Mouse (Mus musculus) cortical plate, adult 2 months (tissue): ENCODE data around the gene 4930590J08Rik. TPM values are rescaled to one million over a fixed set of nuclear protein-coding genes. Genes with fewer than 3 reads are reported as not detected.
"Not testable (repeated sequence)": the region's sequence is repeated elsewhere in the genome, so short reads cannot be mapped to it uniquely, and the experiment has no call there.

ENCODE experiments used
- H3K27ac ChIP-seq: fragments of 200-500 bp; 2 replicates; pipeline ENCODE4 v1.5.1; 2012; ENCODE audit warnings: low read length, control low read depth, inconsistent platforms; ENCODE audit not compliant: insufficient read depth
- H3K4me1 ChIP-seq: fragments of 200-500 bp; 2 replicates; pipeline ENCODE4 v1.6.1; 2011; ENCODE audit warnings: low read length; ENCODE audit not compliant: control insufficient read depth, insufficient read depth
- H3K4me3 ChIP-seq: fragments of 200-500 bp; 2 replicates; pipeline ENCODE4 v1.5.1; 2011; ENCODE audit warnings: mild to moderate bottlenecking, low read length, control low read depth; ENCODE audit not compliant: insufficient read depth
- CTCF ChIP-seq: fragments of 200-500 bp; IDR thresholded peaks from 2 replicates; pipeline ENCODE4 v1.5.1; 2011; ENCODE audit warnings: mild to moderate bottlenecking, control low read depth, low read length; ENCODE audit not compliant: insufficient read depth; ENCODE audit errors: extremely low read depth
- POLR2A ChIP-seq: fragments of 200-500 bp; IDR thresholded peaks from 2 replicates; pipeline ENCODE4 v1.6.1; 2011; ENCODE audit warnings: mild to moderate bottlenecking, low read length, control low read depth; ENCODE audit not compliant: insufficient read depth; ENCODE audit errors: extremely low read depth
- polyA plus RNA-seq: library from polyadenylated mRNA; depleted of rRNA; stranded (reverse); fragments of >200 nt; gene quantifications from 2 replicates; pipeline ENCODE4 v1.2.3, GENCODE M21; 2012

The 4930590J08Rik gene
- polyA plus RNA-seq, 1 experiment: 2.2 TPM

DNA sequence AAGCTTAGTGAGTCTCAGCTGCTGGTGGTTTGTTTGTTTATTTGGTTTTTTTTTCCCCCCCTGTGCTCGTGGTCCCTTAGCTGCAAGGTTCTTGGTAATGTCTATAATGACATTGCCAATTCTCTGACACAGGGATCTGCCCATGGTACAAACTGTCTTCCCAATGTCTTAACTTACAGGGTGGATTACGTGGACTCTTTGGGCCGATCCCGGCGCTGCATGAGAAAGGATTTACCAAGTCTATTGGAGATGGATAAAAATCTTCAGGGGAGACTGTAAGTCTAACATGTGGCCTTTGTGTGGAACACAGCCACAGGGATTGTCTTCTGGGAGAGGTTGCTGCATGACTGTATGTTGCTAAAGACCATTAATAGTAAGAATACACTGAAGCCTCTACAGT lies 12.0 kb upstream of the 4930590J08Rik start:
- no peak for TF ChIP-seq CTCF
- no peak for TF ChIP-seq POLR2A
- no peak overlapping the region for H3K27ac ChIP-seq
- H3K4me3 ChIP-seq: no peak overlapping the region

GRCm38 (mm10) chr6:91891776-91892175 lies 10.8 kb upstream of the 4930590J08Rik start:
- Histone ChIP-seq H3K4me3 (no peak overlapping the region), H3K27ac (no peak overlapping the region), H3K4me1 (no peaks in the 10 kb centered on the region; the same call in 1 of the 2 replicates)
- TF ChIP-seq CTCF (no peak), POLR2A (no peak)

More for the DNA sequence above, 12.0 kb upstream of the 4930590J08Rik start:
- no peaks in the 10 kb centered on the region for H3K4me1 ChIP-seq

GRCm38 (mm10) chr6:91896783-91897182 lies 5.8 kb upstream of the 4930590J08Rik start:
- no peak overlapping the region for H3K27ac ChIP-seq
- no peak overlapping the region for H3K4me3 ChIP-seq
- TF ChIP-seq CTCF: no peak
- no peak for TF ChIP-seq POLR2A

GRCm38 (mm10) chr6:91901505-91901904 lies 1.1 kb upstream of the 4930590J08Rik start:
- TF ChIP-seq POLR2A: no peak
- peak; percentile 96 for TF ChIP-seq CTCF
- no peaks in the 10 kb centered on the region; the same call in 1 of the 2 replicates for H3K4me1 ChIP-seq
- H3K4me3 ChIP-seq: no peak overlapping the region
- H3K27ac ChIP-seq: no peak overlapping the region

More at GRCm38 (mm10) chr6:91896783-91897182, 5.8 kb upstream of the 4930590J08Rik start:
- no peaks in the 10 kb centered on the region; the same call in 1 of the 2 replicates for H3K4me1 ChIP-seq

DNA sequence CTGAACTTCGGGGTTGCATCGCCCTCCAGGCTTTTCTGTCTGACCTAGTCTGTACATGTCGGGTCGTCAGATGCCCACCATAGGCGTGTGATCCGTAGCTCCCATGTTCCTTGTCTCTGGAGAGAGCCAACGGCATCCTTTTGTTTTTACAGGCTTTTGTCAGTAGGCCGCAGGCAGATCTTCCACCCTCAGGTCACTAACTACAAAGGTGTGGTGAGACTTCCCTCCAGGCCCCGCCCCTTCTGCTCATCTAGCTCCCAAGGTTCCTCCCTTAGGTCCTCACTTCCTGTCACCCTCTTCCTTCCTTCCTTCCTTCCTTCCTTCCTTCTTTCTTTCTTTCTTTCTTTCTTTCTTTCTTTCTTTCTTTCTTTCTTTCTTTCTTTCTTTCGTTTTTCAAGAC lies 11.4 kb downstream of the 4930590J08Rik start:
- TF ChIP-seq CTCF (no peak), POLR2A (no peak)
- no peak overlapping the region for H3K27ac ChIP-seq
- H3K4me3 ChIP-seq: no peak overlapping the region
- H3K4me1 ChIP-seq: peaks cover 5% of the 10 kb centered on the region; the same call in 1 of the 2 replicates

DNA sequence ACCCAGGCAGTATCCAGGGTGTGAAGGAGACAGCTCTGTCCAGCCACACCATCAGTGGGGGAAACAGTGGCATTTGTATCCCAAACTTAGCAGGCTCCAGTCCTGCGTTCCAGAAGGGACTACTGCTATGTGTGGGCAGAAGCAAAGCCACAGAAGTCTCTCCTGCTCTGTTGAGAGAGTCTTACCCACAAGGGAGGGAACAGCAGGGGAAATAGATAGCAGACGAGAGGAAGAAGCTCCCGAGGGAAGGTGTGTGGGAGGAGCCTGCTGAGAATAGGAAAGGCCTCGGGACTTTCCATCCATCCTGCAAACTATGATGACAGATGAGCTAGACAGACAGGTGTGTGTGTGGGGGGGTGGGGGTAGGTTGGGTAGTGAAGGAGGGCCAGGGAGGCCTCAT lies 14.7 kb downstream of the 4930590J08Rik start:
- Histone ChIP-seq H3K4me1 (peaks cover 5% of the 10 kb centered on the region; the same call in 1 of the 2 replicates), H3K4me3 (no peak overlapping the region), H3K27ac (no peak overlapping the region)
- TF ChIP-seq CTCF (no peak), POLR2A (no peak)

GRCm38 (mm10) chr6:91917716-91918115 lies 15.1 kb downstream of the 4930590J08Rik start:
- TF ChIP-seq CTCF (no peak), POLR2A (no peak)
- Histone ChIP-seq H3K4me1 (peaks cover 5% of the 10 kb centered on the region; the same call in 1 of the 2 replicates), H3K4me3 (no peak overlapping the region), H3K27ac (no peak overlapping the region)

GRCm38 (mm10) chr6:91931231-91931630 lies 28.6 kb downstream of the 4930590J08Rik start:
- Histone ChIP-seq H3K27ac (no peak overlapping the region), H3K4me1 (no peaks in the 10 kb centered on the region)
- TF ChIP-seq CTCF (no peak), POLR2A (no peak)

DNA sequence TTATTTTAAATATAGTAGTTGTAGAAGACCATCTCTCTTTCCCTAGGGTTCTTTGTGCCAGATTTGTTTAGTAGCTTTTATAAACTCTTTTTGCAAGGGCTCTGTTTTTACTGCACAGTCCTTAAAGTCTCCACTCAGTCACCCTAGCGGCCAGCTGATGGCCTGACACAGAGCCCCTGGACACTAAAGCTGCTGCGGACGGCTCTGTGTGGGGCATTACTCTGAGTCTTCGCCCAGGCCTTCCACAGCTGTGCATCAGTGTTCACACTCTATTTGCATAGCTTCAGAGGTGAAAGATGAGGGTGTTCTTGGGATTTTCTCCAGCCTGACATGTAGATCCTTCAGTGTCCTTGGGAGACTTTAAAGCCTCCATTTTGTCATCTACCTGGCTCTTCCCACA lies 35.9 kb downstream of the 4930590J08Rik start:
- TF ChIP-seq CTCF (no peak), POLR2A (no peak)
- Histone ChIP-seq H3K4me1 (no peaks in the 10 kb centered on the region), H3K27ac (no peak overlapping the region), H3K4me3 (no peak overlapping the region)

More at GRCm38 (mm10) chr6:91931231-91931630, 28.6 kb downstream of the 4930590J08Rik start:
- no peak overlapping the region for H3K4me3 ChIP-seq

- H3K4me3 ChIP-seq: no peak overlapping the region
- H3K4me1 ChIP-seq: no peaks in the 10 kb centered on the region
- TF ChIP-seq CTCF (no peak), POLR2A (no peak)
- no peak overlapping the region for H3K27ac ChIP-seq
Observed at GRCm38 (mm10) chr6:91948426-91948825, 45.8 kb downstream of the 4930590J08Rik start.

- not testable (repeated sequence) for H3K4me1 ChIP-seq, H3K4me3 ChIP-seq, H3K27ac ChIP-seq
Observed at GRCm38 (mm10) chr6:91958015-91958414, 55.4 kb downstream of the 4930590J08Rik start.
